Mouse (Mus musculus): ENCODE measurements around the gene Lce3d. TPM values are rescaled to one million over a fixed set of nuclear protein-coding genes. Genes with fewer than 3 reads are reported as not detected.

Gene Lce3d
- polyA plus RNA-seq, 1 experiment from 2014 or later: 293 TPM

DNA sequence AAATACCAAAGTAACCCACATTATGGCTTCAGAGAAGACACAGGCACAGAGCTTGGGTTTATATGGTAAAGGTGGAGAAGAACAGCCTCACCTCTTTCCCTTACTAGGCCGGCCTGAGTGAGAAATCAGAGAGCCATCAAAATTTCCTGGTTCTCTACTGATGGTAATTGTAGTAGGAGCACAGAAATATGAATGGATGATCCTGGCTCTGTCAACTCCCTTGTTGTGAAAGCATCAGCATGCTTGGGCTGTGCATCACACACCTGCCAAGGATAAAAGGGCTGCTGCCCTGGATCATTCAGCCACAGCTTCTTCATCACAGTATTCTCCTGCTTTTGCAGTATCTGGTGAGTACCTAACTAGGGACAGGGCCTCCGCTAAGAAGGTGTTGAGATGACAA, 9.6 kb downstream of the Lce3d start, which contains the start of gene Lce3e:
Lce3e (plus strand) TSS at position 301 of the 400 bp plus-strand sequence.
- Histone ChIP-seq H3K27me3 (ENCODE audit: control insufficient read depth, insufficient read depth, low read length) (no peaks in the 10 kb centered on the region), H3K9me3 (ENCODE audit: control insufficient read depth, low read length) (no peaks in the 10 kb centered on the region), H3K4me2 (replicated peaks; ENCODE audit: low read depth) (no peak within 1 kb of the TSS), H3K36me3 (ENCODE audit: control insufficient read depth, insufficient read depth, low read length) (no peaks in the 10 kb centered on the region), H3K9ac (ENCODE audit: low read length) (no peak within 1 kb of the TSS), H3K4me3 (ENCODE audit: low read depth, low read length) (no peak within 1 kb of the TSS), H3K4me1 (replicated peaks; ENCODE audit: control insufficient read depth, insufficient read depth) (no peaks in the 10 kb centered on the region), H3K27ac (replicated peaks) (no peak within 1 kb of the TSS)
- WGBS: 92% methylated on average over 2 of the region's 2 CpGs
- ATAC-seq (ENCODE audit: low FRiP score, low TSS enrichment) (no peak), DNase-seq (ENCODE audit: low spot score) (no peak)
- TF ChIP-seq CTCF (IDR thresholded peaks at IDR 0.05; ENCODE audit: low read depth) (no peak), EP300 (optimal IDR thresholded peaks at IDR 0.05) (no peak)

DNA sequence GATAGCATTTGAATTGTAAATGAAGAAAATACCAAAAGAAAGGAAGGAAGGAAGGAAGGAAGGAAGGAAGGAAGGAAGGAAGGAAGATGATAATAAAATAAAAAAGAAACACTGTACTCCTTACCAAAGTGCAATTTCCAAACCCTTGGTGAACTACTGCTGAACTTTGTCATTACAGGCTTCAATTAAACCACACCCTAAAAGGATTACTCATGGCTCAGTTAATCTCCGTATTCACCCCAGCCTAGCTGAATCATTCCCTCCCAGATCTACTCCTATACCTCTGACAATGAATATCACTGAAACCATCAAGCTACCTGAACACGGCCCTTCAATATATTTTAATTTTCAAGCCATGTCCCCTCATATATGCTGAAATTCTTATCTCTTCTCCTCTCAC, 21.3 kb downstream of the Lce3d start:
- no peak for DNase-seq (ENCODE audit: low spot score)
- H3K27ac ChIP-seq (replicated peaks): 0 out of 2 replicates have a peak overlapping the region, but pooled peaks have one; percentile 49
- no peaks in the 10 kb centered on the region for H3K36me3 ChIP-seq (ENCODE audit: control insufficient read depth, insufficient read depth, low read length)
- H3K9me3 ChIP-seq (ENCODE audit: control insufficient read depth, low read length): no peaks in the 10 kb centered on the region
- H3K4me3 ChIP-seq (ENCODE audit: low read depth, low read length): no peak overlapping the region
- no peaks in the 10 kb centered on the region for H3K4me1 ChIP-seq (replicated peaks; ENCODE audit: control insufficient read depth, insufficient read depth)
- TF ChIP-seq EP300 (optimal IDR thresholded peaks at IDR 0.05) (peak; percentile 63), CTCF (IDR thresholded peaks at IDR 0.05; ENCODE audit: low read depth) (no peak)
- H3K27me3 ChIP-seq (ENCODE audit: control insufficient read depth, insufficient read depth, low read length): no peaks in the 10 kb centered on the region
- no peak overlapping the region for H3K9ac ChIP-seq (ENCODE audit: low read length)
- peak; percentile 63; the same call in 1 of the 2 replicates for ATAC-seq (ENCODE audit: low FRiP score, low TSS enrichment)
- H3K4me2 ChIP-seq (replicated peaks; ENCODE audit: low read depth): no peak overlapping the region
- WGBS: 51% methylated on average over 2 of the region's 2 CpGs

DNA sequence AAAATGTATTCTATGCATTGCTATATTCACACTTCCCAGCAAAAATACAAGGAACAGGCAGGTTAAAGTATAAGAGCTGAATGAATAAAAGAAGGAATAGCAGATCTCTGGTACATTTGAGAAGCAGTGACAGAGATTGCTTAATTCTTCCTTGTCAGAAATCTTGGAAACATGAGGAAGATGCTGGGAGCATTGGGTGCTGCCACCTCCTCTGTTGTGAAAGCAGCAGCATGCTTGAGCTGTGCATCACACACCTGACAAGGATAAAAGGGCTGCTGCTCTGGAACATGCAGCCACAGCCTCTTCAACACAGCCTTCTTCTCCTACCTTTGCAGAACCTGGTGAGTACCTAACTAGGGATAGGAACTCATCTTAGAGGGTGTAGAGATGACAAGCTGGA, 34.7 kb downstream of the Lce3d start, which contains the start of gene Lce3f:
Lce3f (plus strand) TSS at position 301 of the 400 bp plus-strand sequence.
- Histone ChIP-seq H3K27ac (replicated peaks) (no peak within 1 kb of the TSS), H3K9me3 (ENCODE audit: control insufficient read depth, low read length) (no peaks in the 10 kb centered on the region), H3K9ac (ENCODE audit: low read length) (no peak within 1 kb of the TSS), H3K4me3 (ENCODE audit: low read depth, low read length) (no peak within 1 kb of the TSS), H3K36me3 (ENCODE audit: control insufficient read depth, insufficient read depth, low read length) (no peaks in the 10 kb centered on the region), H3K4me2 (replicated peaks; ENCODE audit: low read depth) (no peak within 1 kb of the TSS), H3K27me3 (ENCODE audit: control insufficient read depth, insufficient read depth, low read length) (no peaks in the 10 kb centered on the region), H3K4me1 (replicated peaks; ENCODE audit: control insufficient read depth, insufficient read depth) (no peaks in the 10 kb centered on the region)
- DNase-seq (ENCODE audit: low spot score): no peak
- no peak for ATAC-seq (ENCODE audit: low FRiP score, low TSS enrichment)
- TF ChIP-seq EP300 (optimal IDR thresholded peaks at IDR 0.05) (no peak), CTCF (IDR thresholded peaks at IDR 0.05; ENCODE audit: low read depth) (no peak)

DNA sequence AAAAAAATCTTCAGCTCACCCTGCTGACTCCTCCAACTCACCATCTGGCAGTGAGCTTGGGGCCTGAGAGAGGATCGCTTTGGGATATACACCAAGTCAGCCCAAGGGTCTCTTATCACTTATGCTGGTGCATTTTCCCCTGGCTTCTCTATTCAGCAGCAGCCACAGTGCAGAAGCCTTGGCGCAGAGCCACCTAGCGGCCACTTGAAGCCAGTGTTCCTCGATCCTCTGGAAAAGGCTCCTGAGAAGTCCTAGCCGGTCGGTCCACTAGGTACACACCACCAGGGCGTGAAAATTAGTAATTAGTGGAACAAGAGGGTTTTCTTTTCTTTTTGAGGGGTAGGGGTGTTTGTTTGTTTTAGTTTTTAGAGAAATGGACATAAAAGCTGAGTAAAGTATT, 41.5 kb downstream of the Lce3d start:
- Histone ChIP-seq H3K27ac (replicated peaks) (no peak overlapping the region), H3K36me3 (ENCODE audit: control insufficient read depth, insufficient read depth, low read length) (no peaks in the 10 kb centered on the region), H3K9ac (ENCODE audit: low read length) (no peak overlapping the region), H3K4me3 (ENCODE audit: low read depth, low read length) (no peak overlapping the region), H3K9me3 (ENCODE audit: control insufficient read depth, low read length) (no peaks in the 10 kb centered on the region), H3K4me2 (replicated peaks; ENCODE audit: low read depth) (no peak overlapping the region), H3K27me3 (ENCODE audit: control insufficient read depth, insufficient read depth, low read length) (no peaks in the 10 kb centered on the region), H3K4me1 (replicated peaks; ENCODE audit: control insufficient read depth, insufficient read depth) (no peaks in the 10 kb centered on the region)
- TF ChIP-seq EP300 (optimal IDR thresholded peaks at IDR 0.05) (no peak), CTCF (IDR thresholded peaks at IDR 0.05; ENCODE audit: low read depth) (peak; percentile 89)
- ATAC-seq (ENCODE audit: low FRiP score, low TSS enrichment) (peak; percentile 72), DNase-seq (ENCODE audit: low spot score) (peak; percentile 67)
- WGBS: 4% methylated on average over 7 of the region's 7 CpGs

DNA sequence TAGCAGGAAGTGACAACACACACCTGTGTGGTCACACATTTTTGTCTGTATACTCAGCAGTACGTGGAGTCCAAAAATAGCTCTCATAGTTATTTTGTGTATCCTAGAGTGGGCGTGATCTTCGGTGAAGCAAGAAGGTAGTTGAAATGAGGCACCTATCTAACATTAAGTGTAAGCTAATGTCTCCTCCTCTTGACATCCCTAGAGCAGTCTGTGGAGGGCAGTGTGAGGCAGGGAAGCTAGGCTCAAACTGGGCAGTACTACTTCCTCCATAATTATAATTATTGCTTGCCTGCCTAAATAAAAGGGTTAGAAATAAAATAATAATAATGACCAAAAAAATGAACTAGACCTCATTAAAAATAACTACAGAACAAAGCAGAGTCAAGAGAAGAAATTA, 43.4 kb downstream of the Lce3d start:
- no peaks in the 10 kb centered on the region for H3K9me3 ChIP-seq (ENCODE audit: control insufficient read depth, low read length)
- no peak overlapping the region for H3K9ac ChIP-seq (ENCODE audit: low read length)
- WGBS: 54% methylated on average over 3 of the region's 3 CpGs
- no peaks in the 10 kb centered on the region for H3K27me3 ChIP-seq (ENCODE audit: control insufficient read depth, insufficient read depth, low read length)
- DNase-seq (ENCODE audit: low spot score) (no peak), ATAC-seq (ENCODE audit: low FRiP score, low TSS enrichment) (no peak)
- H3K27ac ChIP-seq (replicated peaks): no peak overlapping the region
- no peaks in the 10 kb centered on the region for H3K4me1 ChIP-seq (replicated peaks; ENCODE audit: control insufficient read depth, insufficient read depth)
- H3K4me2 ChIP-seq (replicated peaks; ENCODE audit: low read depth): no peak overlapping the region
- TF ChIP-seq CTCF (IDR thresholded peaks at IDR 0.05; ENCODE audit: low read depth): peak; percentile 44
- TF ChIP-seq EP300 (optimal IDR thresholded peaks at IDR 0.05): no peak
- no peaks in the 10 kb centered on the region for H3K36me3 ChIP-seq (ENCODE audit: control insufficient read depth, insufficient read depth, low read length)
- no peak overlapping the region for H3K4me3 ChIP-seq (ENCODE audit: low read depth, low read length)

DNA sequence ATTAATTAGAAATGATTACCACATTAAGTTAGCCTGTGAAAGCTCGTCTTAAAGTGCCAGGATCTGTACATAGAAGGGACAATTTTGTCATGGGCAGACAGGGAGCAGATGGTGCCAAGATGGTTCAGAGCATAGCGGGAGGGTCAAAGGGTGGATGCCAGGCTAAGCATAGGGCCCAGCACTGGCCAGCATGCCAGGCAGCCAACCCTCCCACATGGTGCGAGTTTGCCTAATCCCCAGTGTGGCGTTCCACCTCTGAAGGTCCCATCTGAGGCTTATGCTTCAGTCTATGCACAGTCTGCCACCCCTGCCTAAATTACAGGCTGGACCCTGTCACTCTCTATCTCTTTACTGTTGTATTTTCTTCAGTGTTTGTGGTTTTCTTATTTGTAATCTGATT, 45.7 kb downstream of the Lce3d start:
- no peak for DNase-seq (ENCODE audit: low spot score)
- H3K27me3 ChIP-seq (ENCODE audit: control insufficient read depth, insufficient read depth, low read length): no peaks in the 10 kb centered on the region
- 71% methylated on average over 4 of the region's 4 CpGs for WGBS

More for the DNA sequence above, 45.7 kb downstream of the Lce3d start:
- Histone ChIP-seq H3K4me3 (ENCODE audit: low read depth, low read length) (no peak overlapping the region), H3K9me3 (ENCODE audit: control insufficient read depth, low read length) (no peaks in the 10 kb centered on the region), H3K4me2 (replicated peaks; ENCODE audit: low read depth) (no peak overlapping the region), H3K36me3 (ENCODE audit: control insufficient read depth, insufficient read depth, low read length) (no peaks in the 10 kb centered on the region), H3K27ac (replicated peaks) (no peak overlapping the region), H3K9ac (ENCODE audit: low read length) (no peak overlapping the region), H3K4me1 (replicated peaks; ENCODE audit: control insufficient read depth, insufficient read depth) (no peaks in the 10 kb centered on the region)
- TF ChIP-seq CTCF (IDR thresholded peaks at IDR 0.05; ENCODE audit: low read depth) (no peak), EP300 (optimal IDR thresholded peaks at IDR 0.05) (no peak)
- ATAC-seq (ENCODE audit: low FRiP score, low TSS enrichment): no peak

Other genes with a start within 250 kb of the Lce3d start
- 326 and 341 TPM in 2 replicates for gene Lce1e, start 248.3 kb upstream of the Lce3d start, polyA plus RNA-seq (2015; fragmentation: Nextera tagmentation; extraction: Ambion mirVana)
- gene Lce1f, start 237.0 kb upstream of the Lce3d start, polyA plus RNA-seq (2015; fragmentation: Nextera tagmentation; extraction: Ambion mirVana): 468 and 478 TPM in 2 replicates
- 11.4 and 14.1 TPM in 2 replicates for gene Gm38119, start 218.3 kb upstream of the Lce3d start, polyA plus RNA-seq (2015; fragmentation: Nextera tagmentation; extraction: Ambion mirVana)
- 307 and 309 TPM in 2 replicates for gene Lce1g, start 205.1 kb upstream of the Lce3d start, polyA plus RNA-seq (2015; fragmentation: Nextera tagmentation; extraction: Ambion mirVana)
- 249 and 251 TPM in 2 replicates for gene Lce1h, start 192.3 kb upstream of the Lce3d start, polyA plus RNA-seq (2015; fragmentation: Nextera tagmentation; extraction: Ambion mirVana)
- gene Lce1i, start 178.5 kb upstream of the Lce3d start, polyA plus RNA-seq (2015; fragmentation: Nextera tagmentation; extraction: Ambion mirVana): 369 and 377 TPM in 2 replicates
- gene Lce1j, start 166.9 kb upstream of the Lce3d start, polyA plus RNA-seq (2015; fragmentation: Nextera tagmentation; extraction: Ambion mirVana): 175 and 184 TPM in 2 replicates
- 86.3 and 98.5 TPM in 2 replicates for gene Lce1k, start 149.5 kb upstream of the Lce3d start, polyA plus RNA-seq (2015; fragmentation: Nextera tagmentation; extraction: Ambion mirVana)
- 108 and 133 TPM in 2 replicates for gene Kprp, start 130.1 kb upstream of the Lce3d start, polyA plus RNA-seq (2015; fragmentation: Nextera tagmentation; extraction: Ambion mirVana)
- gene Lce1l, start 106.1 kb upstream of the Lce3d start, polyA plus RNA-seq (2015; fragmentation: Nextera tagmentation; extraction: Ambion mirVana): 247 and 250 TPM in 2 replicates
- gene 2310050C09Rik, start 87.2 kb upstream of the Lce3d start, polyA plus RNA-seq (2015; fragmentation: Nextera tagmentation; extraction: Ambion mirVana): 30.7 and 33.6 TPM in 2 replicates
- gene Lce3a, start 31.2 kb upstream of the Lce3d start, polyA plus RNA-seq (2015; fragmentation: Nextera tagmentation; extraction: Ambion mirVana): 1,230 and 1,305 TPM in 2 replicates
- gene Lce3b, start 24.4 kb upstream of the Lce3d start, polyA plus RNA-seq (2015; fragmentation: Nextera tagmentation; extraction: Ambion mirVana): 847 and 849 TPM in 2 replicates
- 1,477 and 1,491 TPM in 2 replicates for gene Lce3c, start 12.9 kb upstream of the Lce3d start, polyA plus RNA-seq (2015; fragmentation: Nextera tagmentation; extraction: Ambion mirVana)
- 1,443 and 1,461 TPM in 2 replicates for gene Lce3e, start 9.7 kb downstream of the Lce3d start, polyA plus RNA-seq (2015; fragmentation: Nextera tagmentation; extraction: Ambion mirVana)
- 3,312 and 3,341 TPM in 2 replicates for gene Lce3f, start 34.8 kb downstream of the Lce3d start, polyA plus RNA-seq (2015; fragmentation: Nextera tagmentation; extraction: Ambion mirVana)
- 1,801 and 2,041 TPM in 2 replicates for gene Crct1, start 58.3 kb downstream of the Lce3d start, polyA plus RNA-seq (2015; fragmentation: Nextera tagmentation; extraction: Ambion mirVana)
- gene Lce1m, start 61.7 kb downstream of the Lce3d start, polyA plus RNA-seq (2015; fragmentation: Nextera tagmentation; extraction: Ambion mirVana): 356 and 376 TPM in 2 replicates
- 0.05 and 0.08 TPM in 2 replicates for gene Gm4858, start 111.4 kb downstream of the Lce3d start, polyA plus RNA-seq (2015; fragmentation: Nextera tagmentation; extraction: Ambion mirVana)
- gene Crnn, start 187.4 kb downstream of the Lce3d start, polyA plus RNA-seq (2015; fragmentation: Nextera tagmentation; extraction: Ambion mirVana): 3.3 and 3.7 TPM in 2 replicates
- 0.17 and 0.29 TPM in 2 replicates for gene Flg2, start 239.9 kb downstream of the Lce3d start, polyA plus RNA-seq (2015; fragmentation: Nextera tagmentation; extraction: Ambion mirVana)

All from stomach, postnatal 0 days (tissue).